Mouse (Mus musculus) ES-E14 (cell line): ENCODE measurements around the gene Trappc6a. TPM values are rescaled to one million over a fixed set of nuclear protein-coding genes. Genes with fewer than 3 reads are reported as not detected.
A peak's percentile ranks its signal among the peaks of the same experiment; 100 is the strongest.

ENCODE experiments used
- DNase-seq: peaks from one replicate; pipeline ENCODE4 v3.0.0-alpha.2; 2013; ENCODE audit warnings: low read depth, low spot score
- H3K27ac ChIP-seq: 2 replicates; pipeline ENCODE4 v1.5.1; 2012; ENCODE audit warnings: low read depth, mild to moderate bottlenecking, low read length, moderate library complexity, mixed read lengths; ENCODE audit not compliant: poor library complexity, insufficient read depth, severe bottlenecking
- H3K36me3 ChIP-seq: 2 replicates; pipeline ENCODE4 v1.6.1; 2012; ENCODE audit warnings: mild to moderate bottlenecking, low read length, moderate library complexity, mixed read lengths; ENCODE audit not compliant: control insufficient read depth, poor library complexity, insufficient read depth, severe bottlenecking
- H3K4me1 ChIP-seq, 2 experiments: fragments of 150-350 bp in 1 of 2; sonication (generic) in 1 of 2; 2 replicates each; pipeline ENCODE4 v1.6.1; 2012; ENCODE audit warnings: low read length in 2 of 2, mild to moderate bottlenecking in 1 of 2, mixed read lengths in 1 of 2; ENCODE audit not compliant: control insufficient read depth in 2 of 2, insufficient read depth in 2 of 2, poor library complexity in 1 of 2
- H3K4me3 ChIP-seq, 2 experiments: fragments of 150-350 bp in 1 of 2; sonication (generic) in 1 of 2; 2 replicates each; pipeline ENCODE4 v1.5.1; 2012; ENCODE audit warnings: low read length in 2 of 2, low read depth in 1 of 2, mild to moderate bottlenecking in 1 of 2, mixed read lengths in 1 of 2; ENCODE audit not compliant: insufficient read depth in 1 of 2, poor library complexity in 1 of 2, severe bottlenecking in 1 of 2
- H3K9ac ChIP-seq: 2 replicates; pipeline ENCODE4 v1.6.1; 2012; ENCODE audit warnings: low read depth, mild to moderate bottlenecking, low read length, mixed read lengths; ENCODE audit not compliant: poor library complexity, insufficient read depth, severe bottlenecking
- H3K9me3 ChIP-seq: fragments of 150-350 bp; sonication (generic); 2 replicates; pipeline ENCODE4 v1.6.1; 2012; ENCODE audit warnings: low read depth, mild to moderate bottlenecking, low read length; ENCODE audit not compliant: control insufficient read depth, insufficient read depth
- CHD2 ChIP-seq: IDR thresholded peaks from 2 replicates; pipeline ENCODE4 v1.6.1; 2014; ENCODE audit warnings: mild to moderate bottlenecking, low read depth, low read length, inconsistent platforms
- HCFC1 ChIP-seq: IDR thresholded peaks from 2 replicates; pipeline ENCODE4 v1.6.1; 2012; ENCODE audit warnings: low read length, inconsistent platforms, borderline replicate concordance; ENCODE audit not compliant: insufficient read depth
- MAFK ChIP-seq: IDR thresholded peaks from 2 replicates; pipeline ENCODE4 v1.6.1; 2014; ENCODE audit warnings: mild to moderate bottlenecking, low read depth, low read length, inconsistent platforms; ENCODE audit not compliant: insufficient read depth
- ZC3H11A ChIP-seq: IDR thresholded peaks from 2 replicates; pipeline ENCODE4 v1.6.1; 2012; ENCODE audit warnings: low read depth, mild to moderate bottlenecking, inconsistent platforms, low read length, borderline replicate concordance
- ZNF384 ChIP-seq: IDR thresholded peaks from 2 replicates; pipeline ENCODE4 v1.6.1; 2012; ENCODE audit warnings: low read depth, low read length, inconsistent platforms
- in situ Hi-C, 2 experiments: fragments of 600-800 bp; cut with MboI; formaldehyde crosslinking; loops; one replicate each; pipeline ENCODE4 v1.15.1; 2025; ENCODE audit warnings: low sequenced_read_pairs in 2 of 2, inconsistent platforms in 1 of 2; ENCODE audit not compliant: unreplicated experiment in 2 of 2
- total RNA-seq: library from RNA; depleted of rRNA; stranded (reverse); fragments of 300-350 nt; gene quantifications from 2 replicates; pipeline ENCODE4 v1.2.3, GENCODE M21; 2012

The Trappc6a gene
- total RNA-seq, 1 experiment, result 33.2 TPM

GRCm38 (mm10) chr7:19472403-19472802, 35.8 kb upstream of the Trappc6a start:
- no peaks in the 10 kb centered on the region for H3K36me3 ChIP-seq
- peaks cover 0 to 9% of the 10 kb centered on the region in 2 experiments; a peak in 2 of 4 replicates for H3K4me1 ChIP-seq
- H3K9ac ChIP-seq, result no peak overlapping the region
- in situ Hi-C loops, result loop anchor here in 1 of 2 experiments (10.0 kb wide), 1 partner anchor 58 kb away; no protein-coding TSS in a partner anchor
- no peaks in the 10 kb centered on the region for H3K9me3 ChIP-seq
- no peak for DNase-seq
- TF ChIP-seq ZC3H11A (no peak), HCFC1 (no peak), MAFK (no peak), CHD2 (no peak)
- H3K4me3 ChIP-seq, result no peak overlapping the region
- no peak overlapping the region for H3K27ac ChIP-seq

- peak overlapping the region; percentile 56 to 72; a peak in 3 of 4 replicates for H3K4me3 ChIP-seq
- H3K9ac ChIP-seq, result peak overlapping the region; percentile 81
- peaks cover 0 to 9% of the 10 kb centered on the region in 2 experiments; a peak in 2 of 4 replicates for H3K4me1 ChIP-seq
- in situ Hi-C loops, result loop anchor here in 1 of 2 experiments (10.0 kb wide), 1 partner anchor 59 kb away; no protein-coding TSS in a partner anchor
- DNase-seq, result peak; percentile 63
- no peaks in the 10 kb centered on the region for H3K36me3 ChIP-seq
- TF ChIP-seq ZC3H11A, result no peak
- TF ChIP-seq HCFC1, result no peak
- no peak for TF ChIP-seq MAFK
- TF ChIP-seq ZNF384, result no peak
- no peak for TF ChIP-seq CHD2
- H3K27ac ChIP-seq, result no peak overlapping the region
- H3K9me3 ChIP-seq, result no peaks in the 10 kb centered on the region
These were observed 34.2 kb upstream of the Trappc6a start for GRCm38 (mm10) chr7:19473875-19474443.

DNA sequence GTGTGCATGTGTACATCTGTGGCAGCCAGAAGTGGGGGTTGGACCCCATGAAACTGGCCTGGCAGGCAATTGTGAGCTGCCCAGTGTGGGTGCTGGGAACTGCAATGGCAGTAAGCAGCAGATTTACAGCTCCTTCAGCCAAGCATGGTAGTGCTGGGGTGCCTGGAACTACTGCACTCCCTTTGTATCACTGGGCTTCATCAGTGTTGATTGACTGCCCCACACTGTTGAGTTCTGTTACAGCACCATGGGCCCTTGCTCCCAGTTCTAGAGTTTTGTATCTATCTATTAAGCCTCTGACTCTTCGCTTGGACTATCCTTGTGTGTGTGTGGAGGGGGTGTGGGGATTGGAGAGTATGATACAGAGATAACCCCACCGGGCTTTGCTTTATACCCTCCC, 31.1 kb upstream of the Trappc6a start:
- no peaks in the 10 kb centered on the region for H3K36me3 ChIP-seq
- no peak overlapping the region for H3K9ac ChIP-seq
- TF ChIP-seq MAFK (no peak), HCFC1 (no peak), ZC3H11A (no peak), ZNF384 (no peak), CHD2 (no peak)
- in situ Hi-C loops, result loop anchor here in 1 of 2 experiments (10.0 kb wide), 1 partner anchor 62 kb away; no protein-coding TSS in a partner anchor
- no peak overlapping the region for H3K27ac ChIP-seq
- no peaks in the 10 kb centered on the region for H3K9me3 ChIP-seq
- no peak overlapping the region for H3K4me3 ChIP-seq
- peaks cover 0 to 2% of the 10 kb centered on the region in 2 experiments; a peak in 1 of 4 replicates for H3K4me1 ChIP-seq
- DNase-seq, result no peak

- Histone ChIP-seq H3K36me3 (no peaks in the 10 kb centered on the region), H3K9me3 (no peaks in the 10 kb centered on the region), H3K9ac (no peak overlapping the region), H3K4me1 (no peaks in the 10 kb centered on the region; a peak in 1 of 4 replicates), H3K27ac (no peak overlapping the region), H3K4me3 (no peak overlapping the region)
- TF ChIP-seq MAFK, result no peak
- TF ChIP-seq CHD2, result no peak
- no peak for TF ChIP-seq ZNF384
- no peak for TF ChIP-seq ZC3H11A
- no peak for TF ChIP-seq HCFC1
- DNase-seq, result no peak
- in situ Hi-C loops, result loop anchor here in 1 of 2 experiments (10.0 kb wide), 1 partner anchor 63 kb away; no protein-coding TSS in a partner anchor
These were observed 30.4 kb upstream of the Trappc6a start for GRCm38 (mm10) chr7:19477624-19478384.
